Mouse (Mus musculus): Measurements from ENCODE around the gene Hmg20b. TPM values are rescaled to one million over a fixed set of nuclear protein-coding genes. Genes with fewer than 3 reads are reported as not detected.

Gene Hmg20b
- total RNA-seq, 2 experiments from 2014 or later: 74.0 to 82.9 TPM

- intact Hi-C loops (cut with DNase I): no loop called here
- DNase-seq: peak; percentile 96
Observed at GRCm38 (mm10) chr10:81356991-81357844, 6.9 kb upstream of the Hmg20b start, which contains the start of gene Mfsd12. Mfsd12 (plus strand) TSS chr10:81357491.

- no peak for DNase-seq
Observed at GRCm38 (mm10) chr10:81356352-81356990, 6.2 kb upstream of the Hmg20b start.

GRCm38 (mm10) chr10:81355533-81355932, 5.3 kb upstream of the Hmg20b start:
- intact Hi-C loops (cut with DNase I): no loop called here
- DNase-seq: no peak

More at GRCm38 (mm10) chr10:81356352-81356990, 6.2 kb upstream of the Hmg20b start:
- intact Hi-C loops (cut with DNase I): no loop called here

- no peak for DNase-seq
- intact Hi-C loops (cut with DNase I): no loop called here
Observed at GRCm38 (mm10) chr10:81354738-81355477, 4.6 kb upstream of the Hmg20b start.

GRCm38 (mm10) chr10:81351678-81352291, 1.5 kb upstream of the Hmg20b start:
- intact Hi-C loops (cut with DNase I): no loop called here

GRCm38 (mm10) chr10:81349961-81350350, 324 bp downstream of the Hmg20b start:
- no peak for DNase-seq
- intact Hi-C loops (cut with DNase I): no loop called here

More at GRCm38 (mm10) chr10:81351678-81352291, 1.5 kb upstream of the Hmg20b start:
- no peak for DNase-seq

GRCm38 (mm10) chr10:81349146-81349545, 1.1 kb downstream of the Hmg20b start:
- intact Hi-C loops (cut with DNase I): no loop called here
- no peak for DNase-seq

- intact Hi-C loops (cut with DNase I): no loop called here
- no peak for DNase-seq
Observed at GRCm38 (mm10) chr10:81346453-81347067, 3.7 kb downstream of the Hmg20b start.

- intact Hi-C loops (cut with DNase I): no loop called here
Observed at GRCm38 (mm10) chr10:81345162-81345534, 5.1 kb downstream of the Hmg20b start.

GRCm38 (mm10) chr10:81344421-81345161, 5.7 kb downstream of the Hmg20b start:
- intact Hi-C loops (cut with DNase I): loop anchor here (5.0 kb wide), 1 partner anchor 102 kb away; no protein-coding TSS in a partner anchor
- peak in 1 of 2 experiments; percentile 55 for DNase-seq

More at GRCm38 (mm10) chr10:81345162-81345534, 5.1 kb downstream of the Hmg20b start:
- DNase-seq: no peak

- peak; percentile 46 to 53 for DNase-seq
- intact Hi-C loops (cut with DNase I): loop anchor here (2.0 to 5.0 kb wide), 2 partner anchors 54 to 101 kb away; no protein-coding TSS in a partner anchor
Observed at GRCm38 (mm10) chr10:81342686-81343505, 7.4 kb downstream of the Hmg20b start, which contains the start of gene Gipc3. Gipc3 (minus strand) TSS chr10:81343266.

GRCm38 (mm10) chr10:81341333-81341949, 8.8 kb downstream of the Hmg20b start:
- DNase-seq: peak; percentile 85 to 88
- intact Hi-C loops (cut with DNase I): loop anchor here (2.0 to 5.0 kb wide), 2 partner anchors 19 to 99 kb away; no protein-coding TSS in a partner anchor

- no peak for DNase-seq
Observed at GRCm38 (mm10) chr10:81340551-81341332, 9.5 kb downstream of the Hmg20b start.

GRCm38 (mm10) chr10:81336558-81336957, 13.7 kb downstream of the Hmg20b start:
- DNase-seq: no peak
- intact Hi-C loops (cut with DNase I): no loop called here

More at GRCm38 (mm10) chr10:81340551-81341332, 9.5 kb downstream of the Hmg20b start:
- intact Hi-C loops (cut with DNase I): loop anchor here (2.0 to 5.0 kb wide), 2 partner anchors 18 to 98 kb away; no protein-coding TSS in a partner anchor

GRCm38 (mm10) chr10:81335393-81336340, 14.6 kb downstream of the Hmg20b start:
- peak; percentile 61 to 64 for DNase-seq
- intact Hi-C loops (cut with DNase I): no loop called here

- intact Hi-C loops (cut with DNase I): no loop called here
- DNase-seq: no peak
Observed at GRCm38 (mm10) chr10:81334324-81334723, 16.0 kb downstream of the Hmg20b start.
